ENCODE assay signal across 8 mouse cellular contexts in the genomic region with DNA sequence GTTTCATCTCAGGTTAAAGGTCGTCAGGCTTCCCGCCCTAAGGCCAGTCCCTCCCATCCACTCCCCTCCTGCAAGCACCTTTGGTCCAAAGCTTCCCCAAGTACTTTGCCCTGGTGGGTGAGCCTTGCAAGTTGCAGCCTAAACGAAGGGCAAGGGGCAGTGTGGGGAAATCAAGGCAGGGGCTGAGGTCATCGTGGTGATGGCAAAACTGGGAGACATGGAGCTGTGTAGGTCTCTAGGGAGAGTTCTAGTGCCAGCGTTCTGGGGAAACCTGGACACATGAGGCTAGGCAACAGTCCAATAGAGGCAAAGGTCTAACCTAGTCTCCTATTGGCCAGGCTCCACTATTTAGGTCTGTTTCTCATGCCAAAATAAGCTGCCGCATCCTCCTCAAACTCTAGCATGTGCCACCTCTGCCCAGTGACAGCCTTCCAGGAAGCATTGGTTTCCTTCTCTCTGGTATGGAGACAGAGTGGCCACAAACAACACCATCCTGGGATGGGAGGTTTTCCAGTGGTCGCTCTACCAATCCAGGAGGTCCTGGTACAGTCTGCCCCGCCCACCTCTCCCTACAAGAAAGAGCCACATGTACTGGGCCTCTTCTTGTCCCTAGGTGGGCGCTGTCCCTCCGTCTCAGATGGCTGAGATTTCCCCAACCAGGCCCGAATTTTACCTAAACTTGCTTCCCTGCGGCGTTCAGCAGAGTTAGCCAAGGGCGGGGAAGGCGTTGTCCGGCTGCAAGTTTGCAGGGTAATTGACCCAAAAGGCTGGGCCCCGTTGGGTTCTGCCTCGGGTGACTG. TPM values are rescaled to one million over a fixed set of nuclear protein-coding genes. Genes with fewer than 3 reads are reported as not detected.
A peak's percentile ranks its signal among the peaks of the same experiment; 100 is the strongest.
DNase-seq lines count a peak whose midpoint lies in the region; ATAC-seq and TF ChIP-seq lines count a peak whose summit lies in the region.

No protein-coding gene starts in this region.

- DNase-seq in cerebellum, adult 9-11 months, result peak; percentile 53
- DNase-seq in forebrain, embryonic 10.5 days (ENCODE audit: extremely low spot score, low spot score), result peak; percentile 36
- DNase-seq in kidney, adult 8-10 months, result peak; percentile 68 to 75
- peak; percentile 42 for DNase-seq in lung, postnatal 25 days (ENCODE audit: low spot score)
- peak; percentile 77 for DNase-seq in yolk sac, embryonic 10.5 days (ENCODE audit: low spot score)
- DNase-seq in c-Kit-positive CD71-positive TER-119-positive erythroid progenitor cells, embryonic 14.5 days (ENCODE audit: low spot score), result no peak

- H3K36me3 ChIP-seq in E14TG2a.4 (ENCODE audit: insufficient read depth, low read length), result peaks cover 23% of the 10 kb centered on the region
- peaks cover 26% of the 10 kb centered on the region for H3K36me3 ChIP-seq in forebrain, embryonic 10.5 days (replicated peaks)

- H3K4me1 ChIP-seq in E14TG2a.4 (replicated peaks; ENCODE audit: low read depth, low read length), result peaks cover 52% of the 10 kb centered on the region
- H3K4me1 ChIP-seq in forebrain, embryonic 10.5 days, result peaks cover 24% of the 10 kb centered on the region

- no peak for TF ChIP-seq CTCF in E14TG2a.4 (conservative IDR thresholded peaks at IDR 0.05; ENCODE audit: low read length)

- WGBS in forebrain, embryonic 10.5 days, result 22% methylated on average over 18 of the region's 18 CpGs

- H3K4me3 ChIP-seq in E14TG2a.4 (replicated peaks; ENCODE audit: low read length), result peak overlapping the region; percentile 94
- H3K4me3 ChIP-seq in forebrain, embryonic 10.5 days, result peak overlapping the region; percentile 81

- H3K27me3 ChIP-seq in E14TG2a.4 (ENCODE audit: insufficient read depth, low read length), result peaks cover 16% of the 10 kb centered on the region
- peaks cover 15% of the 10 kb centered on the region for H3K27me3 ChIP-seq in forebrain, embryonic 10.5 days (ENCODE audit: poor library complexity, severe bottlenecking)

- no peak for ATAC-seq in cerebellum, adult (ENCODE audit: insufficient number of reproducible peaks, low FRiP score, low TSS enrichment)

- no peaks in the 10 kb centered on the region; the same call in 1 of the 2 replicates for H3K9me3 ChIP-seq in E14TG2a.4 (ENCODE audit: low read length)
- peaks cover 12% of the 10 kb centered on the region for H3K9me3 ChIP-seq in forebrain, embryonic 10.5 days

- peak overlapping the region; percentile 84 for H3K27ac ChIP-seq in forebrain, embryonic 10.5 days

RNA-seq across cellular contexts. Expression of a gene that starts 1.1 kb away (rescaled TPM):
- polyA plus RNA-seq in forebrain, embryonic 10.5 days (2016; fragmentation: Nextera tagmentation; extraction: Ambion mirVana), result 54.5 and 61.6 TPM in 2 replicates

RNA-seq across cellular contexts. Expression of a gene that starts 35.0 kb away (rescaled TPM):
- 0.25 TPM in 1 of 2 replicates, not detected in the other for polyA plus RNA-seq in forebrain, embryonic 10.5 days (2016; fragmentation: Nextera tagmentation; extraction: Ambion mirVana)

RNA-seq across cellular contexts. Expression of a gene that starts 35.1 kb away (rescaled TPM):
- polyA plus RNA-seq in forebrain, embryonic 10.5 days (2016; fragmentation: Nextera tagmentation; extraction: Ambion mirVana), result 573 and 579 TPM in 2 replicates
